Mouse (Mus musculus): Measurements from ENCODE around the gene Vipr1. TPM values are rescaled to one million over a fixed set of nuclear protein-coding genes. Genes with fewer than 3 reads are reported as not detected.

Gene Vipr1
- total RNA-seq, 2 experiments from 2014 or later = not detected

- no peak for ATAC-seq (replicated peaks; ENCODE audit: poor library complexity, severe bottlenecking)
These were observed 31.2 kb downstream of the Vipr1 start for GRCm38 (mm10) chr9:121673716-121674115.

DNA sequence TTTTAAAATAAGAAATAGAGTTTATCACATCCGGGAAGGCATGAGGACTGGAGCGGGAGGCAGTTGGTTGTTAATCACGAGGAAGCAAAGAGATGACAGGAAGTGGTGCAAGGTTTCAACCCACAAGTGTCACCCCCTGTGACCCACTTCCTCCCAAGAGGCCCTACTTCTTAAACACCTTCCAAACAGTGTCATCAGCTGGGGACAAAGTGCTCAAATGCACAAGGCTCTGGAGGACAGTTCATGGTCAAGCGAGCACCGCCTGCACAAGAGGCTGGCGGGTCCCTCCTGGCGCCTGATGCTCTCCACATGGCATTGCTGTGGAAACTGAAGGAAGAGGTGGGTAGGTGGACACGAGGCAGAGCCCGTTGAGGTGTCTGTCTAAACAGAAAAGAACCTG, 32.5 kb downstream of the Vipr1 start:
- ATAC-seq (replicated peaks; ENCODE audit: poor library complexity, severe bottlenecking) = peak; percentile 80

GRCm38 (mm10) chr9:121675556-121675955, 33.0 kb downstream of the Vipr1 start:
- no peak for ATAC-seq (replicated peaks; ENCODE audit: poor library complexity, severe bottlenecking)

DNA sequence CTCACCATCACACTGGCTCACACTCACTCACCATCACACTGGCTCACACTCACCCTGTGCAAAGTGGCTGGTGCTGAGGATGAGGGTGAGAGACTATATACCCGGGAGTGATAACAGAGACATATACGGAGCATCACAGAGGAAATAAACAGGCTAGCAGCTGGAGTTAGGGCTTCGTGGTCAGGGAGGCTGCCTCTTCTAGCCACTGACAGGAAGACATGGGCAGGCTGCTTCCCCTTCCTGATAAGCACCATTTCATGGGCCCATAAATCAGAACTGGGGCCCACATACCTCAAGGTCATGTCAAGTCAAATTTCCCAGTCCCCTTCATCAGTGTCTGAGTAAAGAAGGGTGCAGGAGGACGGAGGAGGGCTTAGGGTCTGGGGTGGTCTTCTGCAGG, 34.6 kb downstream of the Vipr1 start:
- peak; percentile 56 for ATAC-seq (replicated peaks; ENCODE audit: poor library complexity, severe bottlenecking)

- ATAC-seq (replicated peaks; ENCODE audit: poor library complexity, severe bottlenecking) = no peak
These were observed 35.0 kb downstream of the Vipr1 start for GRCm38 (mm10) chr9:121677476-121677875.

GRCm38 (mm10) chr9:121679549-121679948, 37.0 kb downstream of the Vipr1 start:
- peak; percentile 28 for ATAC-seq (replicated peaks; ENCODE audit: poor library complexity, severe bottlenecking)

DNA sequence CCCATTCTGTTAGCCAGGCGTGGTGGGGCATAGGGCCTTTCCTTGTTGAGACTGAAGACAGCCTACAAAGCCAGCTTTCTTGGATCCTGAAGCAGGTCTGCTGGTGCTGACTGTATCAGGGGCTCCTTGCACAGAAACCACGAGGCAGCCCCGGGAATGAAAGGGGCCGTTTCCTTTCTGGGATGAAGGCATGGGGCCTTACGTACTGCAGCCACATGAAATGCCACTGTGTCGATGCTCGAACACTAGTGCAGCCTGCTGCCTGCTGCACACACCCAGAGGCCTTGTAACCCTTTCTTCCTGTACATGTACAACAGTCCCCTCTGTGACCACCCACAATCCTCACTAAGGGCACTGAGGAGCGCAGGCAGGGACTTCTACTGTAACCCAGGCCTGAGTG, 38.7 kb downstream of the Vipr1 start:
- no peak for ATAC-seq (replicated peaks; ENCODE audit: poor library complexity, severe bottlenecking)

DNA sequence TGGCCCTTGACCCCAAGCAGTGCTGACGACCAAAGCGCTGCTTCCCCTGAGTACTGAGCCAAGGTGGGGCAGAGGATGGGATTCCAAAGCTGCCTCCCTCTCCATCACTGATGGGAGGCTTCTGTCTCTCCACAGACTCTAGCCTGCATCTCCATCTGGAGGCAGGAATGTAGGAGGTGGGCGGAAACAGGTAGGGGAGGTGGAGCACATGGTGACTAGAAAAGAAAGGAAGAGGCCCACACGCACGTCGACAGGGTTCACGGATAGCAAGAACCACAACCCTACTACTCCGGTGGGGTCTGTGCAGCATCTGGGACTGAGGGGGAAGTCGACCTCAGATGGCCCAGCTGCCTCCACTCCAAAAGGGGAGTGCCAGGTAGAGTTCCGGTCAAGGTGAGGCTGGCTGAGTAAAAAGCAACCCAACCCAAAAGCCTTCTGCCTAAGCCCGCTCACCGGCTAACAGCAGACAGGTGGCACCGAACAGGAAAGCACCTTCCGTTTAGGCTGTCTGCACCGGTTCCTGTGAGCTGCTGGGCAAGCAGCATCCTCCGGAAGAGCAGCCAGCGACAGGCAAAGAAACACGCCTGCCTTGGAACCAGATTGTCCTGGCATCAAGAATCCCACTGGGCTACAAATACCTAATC, 39.6 kb downstream of the Vipr1 start:
- ATAC-seq (replicated peaks; ENCODE audit: poor library complexity, severe bottlenecking) = no peak

DNA sequence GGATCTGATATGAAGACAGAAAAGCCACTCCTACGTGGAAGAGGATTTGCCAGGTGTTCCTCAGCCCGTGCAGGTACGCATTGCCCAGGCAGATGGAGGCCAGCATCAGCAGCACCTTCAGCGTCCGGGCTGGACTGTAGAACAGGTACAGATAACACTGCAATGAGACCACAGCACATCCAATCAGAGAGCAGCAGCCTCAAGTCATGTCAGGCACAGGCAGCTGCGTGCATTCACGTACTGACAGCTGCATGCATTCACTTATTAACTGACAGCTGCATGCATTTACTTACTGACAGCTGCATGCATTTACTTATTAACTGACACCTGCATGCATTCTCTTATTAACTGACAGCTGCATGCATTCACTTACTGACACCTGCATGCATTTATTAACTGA, 42.2 kb downstream of the Vipr1 start:
- ATAC-seq (replicated peaks; ENCODE audit: poor library complexity, severe bottlenecking) = no peak

DNA sequence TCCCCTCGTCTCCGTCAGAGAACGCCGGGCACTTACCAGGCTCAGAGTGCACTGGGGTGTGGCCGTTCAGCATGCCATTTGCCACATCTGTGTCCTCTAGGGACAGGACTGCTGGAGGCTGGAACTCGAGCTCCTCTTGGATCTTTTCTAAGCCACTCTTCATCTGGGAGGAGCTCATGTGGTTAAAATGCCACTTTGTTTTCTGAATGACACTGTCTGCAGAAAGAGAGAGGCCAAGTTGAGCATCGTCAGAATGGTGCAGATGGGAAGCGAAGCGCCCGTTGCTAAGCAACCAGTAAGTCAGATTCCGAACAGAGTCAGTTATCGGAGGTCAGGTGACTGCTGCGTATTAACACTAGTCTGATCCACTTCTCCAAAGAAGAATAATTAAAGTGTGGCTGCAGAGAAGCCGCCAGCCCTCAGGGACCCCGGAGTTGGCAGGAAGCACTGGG, 47.7 kb downstream of the Vipr1 start:
- ATAC-seq (replicated peaks; ENCODE audit: poor library complexity, severe bottlenecking) = no peak

GRCm38 (mm10) chr9:121690734-121691133, 48.2 kb downstream of the Vipr1 start:
- ATAC-seq (replicated peaks; ENCODE audit: poor library complexity, severe bottlenecking) = no peak

- no peak for ATAC-seq (replicated peaks; ENCODE audit: poor library complexity, severe bottlenecking)
These were observed 52.2 kb downstream of the Vipr1 start for GRCm38 (mm10) chr9:121694736-121695135.

DNA sequence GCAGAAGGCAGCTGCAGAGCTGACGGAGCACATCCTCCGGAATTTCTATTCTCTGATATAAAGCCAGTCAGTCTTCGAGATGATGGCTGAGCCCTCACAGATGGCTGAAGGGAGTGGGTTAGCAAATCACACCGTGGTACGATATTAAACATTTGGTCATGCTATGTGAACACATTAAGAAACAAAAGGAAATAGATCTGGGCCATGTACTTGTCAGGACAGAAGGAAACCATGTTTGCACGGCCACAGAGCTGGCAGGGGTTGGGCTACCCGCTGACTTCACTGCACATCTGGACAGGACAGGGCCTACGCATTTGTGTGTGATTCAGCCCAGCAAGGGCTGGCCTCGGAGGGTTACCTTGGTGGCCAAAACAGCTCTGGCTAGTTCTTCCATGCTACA, 54.1 kb downstream of the Vipr1 start:
- no peak for ATAC-seq (replicated peaks; ENCODE audit: poor library complexity, severe bottlenecking)

GRCm38 (mm10) chr9:121697150-121698049, 54.9 kb downstream of the Vipr1 start:
- ATAC-seq (replicated peaks; ENCODE audit: poor library complexity, severe bottlenecking) = peak; percentile 55; the same call in 1 of the 2 replicates

DNA sequence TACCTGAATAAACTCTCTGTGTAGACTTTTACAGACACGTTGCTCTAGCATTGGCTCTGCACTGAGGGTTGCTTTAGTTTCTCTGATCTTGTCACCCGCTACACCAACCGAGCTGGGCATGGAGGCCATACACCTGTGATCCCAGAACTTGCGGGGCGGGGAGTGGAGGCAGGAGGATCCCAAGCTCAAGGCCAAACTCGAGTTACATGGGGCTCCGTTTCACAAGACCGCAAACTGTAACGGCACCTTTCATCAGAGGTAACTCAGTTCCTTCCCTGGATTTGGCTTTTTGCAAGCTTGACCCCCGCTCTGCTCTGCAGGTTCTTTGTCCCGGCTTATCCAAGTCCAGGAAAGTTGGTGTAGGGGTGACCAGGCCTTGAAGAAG, 61.7 kb downstream of the Vipr1 start:
- ATAC-seq (replicated peaks; ENCODE audit: poor library complexity, severe bottlenecking) = peak; percentile 12

DNA sequence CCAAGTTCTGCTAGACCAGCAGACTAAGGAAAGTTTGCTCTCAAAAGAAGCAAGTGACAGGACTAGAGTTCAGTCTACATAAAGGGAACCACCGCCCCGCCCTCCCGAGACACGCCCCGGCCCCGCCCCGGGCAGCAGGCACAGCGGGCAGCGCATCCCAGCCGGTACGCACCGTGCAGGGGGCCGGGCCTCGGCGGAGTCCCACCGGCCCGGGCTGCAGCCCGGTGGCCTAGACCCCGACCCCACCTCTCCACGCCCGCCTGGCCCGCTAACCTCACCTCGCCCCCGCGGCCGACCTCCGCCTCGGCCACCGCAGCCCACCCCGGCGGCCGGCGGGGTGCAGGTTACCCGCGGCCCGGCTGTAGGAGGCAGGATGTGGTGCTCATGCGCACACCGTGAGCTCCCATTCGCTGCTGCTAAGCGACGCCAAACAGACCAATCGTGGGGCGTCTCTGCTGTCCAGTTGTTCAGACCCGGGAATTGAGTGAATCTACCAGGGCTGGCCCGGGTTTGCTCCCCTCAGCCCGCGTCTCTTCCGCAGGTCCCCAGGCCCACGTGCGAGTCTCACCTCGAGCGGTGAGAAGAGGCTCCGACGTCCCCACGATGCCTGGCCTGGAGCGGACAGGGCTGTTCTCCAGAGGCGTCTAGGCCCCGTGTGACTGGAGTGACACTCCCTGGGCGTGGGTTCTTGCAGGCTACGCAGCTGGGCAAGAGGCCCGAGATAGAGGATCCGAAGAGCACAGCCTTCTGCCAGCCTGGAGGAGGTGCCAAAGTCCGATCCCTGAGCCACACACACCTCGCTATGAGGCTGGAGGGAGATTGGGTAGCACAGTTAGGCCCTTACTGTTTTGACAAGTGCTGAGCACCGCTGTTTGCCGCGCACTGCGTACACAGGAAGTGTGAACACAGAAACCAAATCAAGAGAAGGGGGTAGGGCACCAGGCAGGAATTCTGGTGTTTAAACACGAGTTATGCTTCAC, 62.4 kb downstream of the Vipr1 start, which contains the start of gene Sec22c:
TSS of gene Sec22c (minus strand) at position 845 of the 980 bp plus-strand sequence.
- ATAC-seq (replicated peaks; ENCODE audit: poor library complexity, severe bottlenecking) = peak; percentile 63

DNA sequence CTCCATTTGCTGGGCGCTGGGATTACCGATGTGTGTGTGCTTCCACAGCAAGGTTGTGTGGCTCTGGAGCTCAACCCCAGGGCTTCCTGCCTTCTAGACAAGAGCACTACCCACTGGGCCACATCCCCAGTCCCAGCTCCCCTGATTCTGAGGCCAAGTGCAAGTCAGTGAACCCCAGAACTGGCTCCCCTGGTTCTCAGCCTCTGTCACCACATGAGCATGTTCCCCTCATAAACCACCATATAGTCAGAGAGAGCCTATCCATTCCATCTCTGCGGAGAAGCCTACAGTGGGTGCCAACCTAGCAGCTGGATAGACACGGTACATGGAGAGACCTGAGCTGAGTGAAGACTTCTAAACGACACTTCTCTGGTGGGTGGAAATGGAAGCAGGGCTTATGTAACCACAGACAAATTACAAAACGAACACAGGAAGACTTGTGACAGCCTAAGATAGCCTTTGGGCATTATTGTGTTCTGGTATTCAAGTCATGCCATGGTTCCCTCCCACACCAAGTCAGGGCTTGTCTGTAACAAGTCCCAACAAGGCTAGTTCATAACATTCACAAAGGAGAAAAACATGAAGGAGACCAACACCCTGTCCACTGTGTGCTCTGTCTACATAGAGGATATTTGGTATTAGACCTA, 63.6 kb downstream of the Vipr1 start:
- ATAC-seq (replicated peaks; ENCODE audit: poor library complexity, severe bottlenecking) = peak; percentile 20

- ATAC-seq (replicated peaks; ENCODE audit: poor library complexity, severe bottlenecking) = no peak
These were observed 65.3 kb downstream of the Vipr1 start for GRCm38 (mm10) chr9:121707801-121708200.

Measured in granulocyte monocyte progenitor cell, adult 5-6 weeks (primary cell).